Mouse (Mus musculus): Measurements from ENCODE around the gene Lhb.
"Not testable (repeated sequence)": the region's sequence is repeated elsewhere in the genome, so short reads cannot be mapped to it uniquely, and the experiment has no call there.

Lhb gene

DNA sequence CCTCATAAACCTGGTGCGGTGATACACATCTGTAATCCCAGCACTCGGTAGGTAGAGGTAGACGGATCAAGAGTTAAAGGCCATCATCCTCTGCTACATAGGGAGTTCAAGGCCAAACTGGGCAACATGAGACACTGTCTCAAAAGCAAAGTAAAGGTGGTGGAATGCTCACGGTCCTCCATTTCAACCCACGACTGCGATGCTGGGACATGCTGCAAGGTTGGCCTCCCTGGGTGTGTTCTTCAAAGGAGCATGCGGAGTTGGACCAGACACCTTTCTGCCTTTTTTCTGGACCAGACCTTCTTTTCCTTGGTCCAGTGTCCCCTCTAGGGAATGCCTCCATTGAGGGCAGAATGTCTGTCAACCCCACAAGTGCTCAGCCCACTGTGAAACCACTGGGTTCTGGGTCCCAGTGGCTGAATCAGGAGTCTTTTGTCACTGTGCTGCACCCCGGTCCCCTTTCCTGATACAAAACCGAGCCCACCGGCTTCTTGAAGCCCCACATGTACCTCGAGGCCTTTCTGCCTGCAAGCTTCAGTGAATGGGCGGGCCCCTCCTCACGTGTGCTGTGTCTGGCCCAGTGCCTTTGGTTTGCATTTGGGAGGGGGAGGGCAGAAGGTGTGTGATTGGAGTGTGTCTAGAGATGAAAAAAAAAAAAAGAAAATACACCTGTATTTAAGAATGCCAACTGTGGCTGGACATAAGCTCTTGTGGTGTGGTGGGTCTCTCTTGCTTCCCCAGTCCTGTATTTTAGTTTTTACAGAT is 35.5 kb downstream of the Lhb start:
- no peak for DNase-seq (ENCODE audit: low spot score in 2 of 2)

DNA sequence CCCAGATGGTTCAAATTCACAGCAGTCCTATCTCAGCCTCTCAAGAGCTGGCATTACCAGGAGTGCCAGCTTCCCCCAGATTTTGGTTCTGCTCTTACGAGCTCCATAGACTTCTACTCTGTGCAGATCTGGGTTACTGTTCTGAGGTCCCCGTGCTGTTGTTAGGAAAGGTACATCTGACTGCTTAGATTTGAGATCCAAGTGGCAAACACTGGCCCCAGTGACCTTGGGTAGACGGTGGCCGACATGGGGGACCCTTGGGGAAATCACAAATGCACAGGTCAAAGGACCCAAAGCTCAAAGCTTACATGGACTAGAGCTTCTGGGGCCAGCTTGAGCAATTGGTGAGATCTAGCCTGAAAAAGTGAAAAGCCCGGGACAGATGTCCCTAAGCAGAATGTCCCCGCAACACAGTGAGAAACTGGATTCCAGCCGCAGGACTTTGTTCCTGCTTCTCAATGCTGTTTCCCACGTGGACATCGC is 36.1 kb downstream of the Lhb start:
- DNase-seq (ENCODE audit: low spot score in 2 of 2) = no peak

DNA sequence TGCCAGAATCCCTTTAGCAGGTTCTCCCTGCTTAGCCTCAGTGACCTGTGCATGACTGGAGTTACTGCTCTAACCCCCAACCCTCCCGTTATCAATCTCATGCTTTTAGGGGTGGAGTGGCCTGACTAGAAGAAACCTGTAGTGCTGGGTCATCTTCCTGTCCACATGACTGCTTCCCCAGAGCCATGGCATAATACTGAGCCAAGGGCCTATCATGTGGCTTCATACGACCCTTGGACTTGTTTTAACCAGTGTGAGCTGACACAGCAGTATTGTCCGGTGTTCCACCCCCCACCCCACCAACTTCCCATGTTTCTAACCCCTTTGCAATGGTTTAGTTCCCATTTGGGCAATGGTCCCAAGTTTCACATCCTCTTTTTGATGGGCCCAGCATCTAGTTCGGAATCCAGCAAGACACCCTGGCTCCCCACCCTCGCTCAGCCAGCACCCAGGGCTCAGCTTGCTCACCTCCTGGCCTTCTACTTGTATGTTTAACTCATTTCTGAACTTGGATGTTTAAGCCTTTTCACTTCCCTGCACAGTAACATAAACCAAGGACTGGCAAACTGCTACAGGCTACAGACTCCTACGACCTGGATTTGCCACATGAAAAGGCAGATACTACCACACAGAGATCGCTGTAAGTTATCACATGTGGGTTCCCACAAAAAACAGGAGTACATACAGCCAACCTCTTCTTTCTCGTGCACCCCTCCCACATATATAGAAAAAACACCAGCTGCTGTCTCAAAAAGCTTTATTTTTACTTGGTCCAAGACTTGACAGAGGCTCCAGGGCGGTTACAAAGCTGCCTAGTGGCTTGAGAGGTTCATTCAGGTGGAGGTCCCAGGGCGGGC is 36.8 kb downstream of the Lhb start:
- no peak for DNase-seq (ENCODE audit: low spot score in 2 of 2)

DNA sequence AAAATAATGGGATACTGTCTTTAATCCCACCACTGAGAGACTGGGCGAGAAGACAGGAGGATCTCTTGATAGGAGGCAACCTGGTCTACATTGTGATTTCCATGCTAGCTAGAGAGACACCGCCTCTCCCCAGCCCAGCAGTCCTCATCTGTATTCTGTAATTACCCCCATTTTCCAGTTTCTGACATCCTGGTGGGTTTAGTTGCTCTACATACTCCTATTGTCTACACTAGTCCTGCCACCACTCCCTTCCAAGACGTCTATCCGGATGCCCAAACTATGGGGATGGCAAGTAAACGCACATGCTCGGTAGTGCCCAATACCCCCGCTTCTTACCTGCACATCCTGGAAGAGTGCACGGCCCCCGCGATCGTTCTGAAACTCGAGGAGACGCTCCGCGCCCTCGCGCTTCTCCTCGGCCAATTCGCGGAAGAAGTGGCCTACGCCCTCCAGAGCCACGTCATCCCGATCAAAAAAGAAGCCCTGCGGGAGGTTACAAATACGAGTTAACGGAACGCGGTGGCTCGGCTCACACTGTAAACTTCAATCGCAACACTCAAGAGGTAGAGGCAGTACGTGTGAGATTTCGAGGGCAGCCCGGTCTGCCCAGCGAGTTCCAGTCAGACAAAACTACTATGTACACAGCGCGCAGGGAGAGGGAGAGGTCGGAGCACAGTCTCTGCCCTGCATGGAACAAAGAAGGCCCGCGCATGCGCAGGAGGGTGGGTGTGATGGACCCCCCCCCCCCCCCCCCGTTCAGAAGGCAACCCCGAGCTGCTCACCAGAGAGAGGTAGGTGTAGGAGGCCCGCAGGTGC is 38.3 kb downstream of the Lhb start:
- DNase-seq (ENCODE audit: low spot score in 2 of 2) = peak; percentile 53 to 69

DNA sequence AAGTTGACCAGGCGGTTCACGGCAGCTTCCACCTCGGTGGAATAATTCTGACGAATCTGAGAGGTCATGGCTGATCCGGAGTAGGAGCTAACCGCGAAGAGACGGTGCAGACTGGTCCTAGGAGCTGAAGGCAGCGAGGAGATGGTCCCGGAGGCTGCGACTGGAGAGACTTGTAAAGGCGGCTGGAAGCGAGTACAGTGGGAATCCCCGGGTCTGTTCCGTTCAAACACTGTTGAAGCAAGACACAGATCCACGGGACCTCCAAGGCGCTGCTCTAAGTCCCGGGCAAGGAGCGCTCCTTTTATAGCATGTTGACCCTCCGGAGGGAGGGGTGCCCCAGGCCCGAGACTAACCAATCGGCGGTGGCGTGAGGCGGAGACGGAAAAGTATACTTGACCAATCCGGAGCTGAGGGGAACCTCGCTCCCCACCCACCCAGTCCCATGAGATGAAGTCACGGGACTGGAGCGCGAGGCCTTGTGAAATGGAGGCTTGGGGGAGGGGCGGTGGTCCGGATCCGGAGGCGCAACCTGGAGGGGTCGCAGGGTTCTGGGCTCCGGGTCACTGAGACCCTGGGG is 39.0 kb downstream of the Lhb start, which contains the start of gene Ftl1:
TSS of gene Ftl1 (minus strand) at position 321 of the 577 bp plus-strand sequence.
- DNase-seq (ENCODE audit: low spot score in 2 of 2) = peak; percentile 97

DNA sequence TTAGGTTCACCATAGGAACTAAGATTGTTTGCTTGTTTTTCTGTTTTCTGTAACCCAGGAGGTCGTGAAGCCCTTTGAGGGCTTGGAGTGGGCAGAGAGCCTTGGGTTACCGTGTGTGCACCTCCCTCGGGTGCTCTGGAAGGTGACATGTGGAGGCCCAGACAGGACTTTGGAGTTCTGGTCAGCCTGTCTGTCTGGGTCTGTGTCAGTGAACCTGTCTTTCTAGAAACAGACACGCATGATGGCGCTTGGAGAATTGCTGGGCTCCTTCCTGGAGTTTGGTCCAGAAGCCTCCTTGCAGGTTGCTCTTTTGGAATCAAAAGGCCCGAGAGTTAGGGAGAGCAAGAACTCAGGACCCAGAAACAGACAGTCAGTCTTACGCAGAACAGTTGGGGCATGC is 39.8 kb downstream of the Lhb start:
- no peak for DNase-seq (ENCODE audit: low spot score in 2 of 2)

DNA sequence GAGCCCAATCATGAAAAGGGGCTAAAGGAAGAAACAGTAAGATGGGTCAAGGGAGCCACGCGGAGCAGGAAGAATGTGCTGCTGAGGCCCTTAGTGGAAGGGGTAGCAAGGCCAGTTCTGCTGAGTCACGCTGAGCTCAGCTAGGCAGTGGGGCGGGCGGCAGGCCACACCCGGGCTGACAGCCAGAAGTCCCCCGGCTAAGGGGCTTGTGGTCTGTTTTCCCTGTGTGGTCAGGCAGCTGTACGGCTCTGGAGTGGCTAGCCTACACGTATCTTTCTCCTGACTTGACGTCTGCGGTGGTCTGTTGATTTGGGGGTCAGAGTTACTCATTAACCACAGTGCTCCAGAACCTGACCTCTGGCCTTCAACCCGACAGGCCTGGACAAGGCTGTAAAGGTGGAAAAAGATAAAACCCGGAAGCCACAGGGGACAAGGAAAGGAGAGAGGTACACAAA is 40.3 kb downstream of the Lhb start:
- DNase-seq (ENCODE audit: low spot score in 2 of 2) = no peak

DNA sequence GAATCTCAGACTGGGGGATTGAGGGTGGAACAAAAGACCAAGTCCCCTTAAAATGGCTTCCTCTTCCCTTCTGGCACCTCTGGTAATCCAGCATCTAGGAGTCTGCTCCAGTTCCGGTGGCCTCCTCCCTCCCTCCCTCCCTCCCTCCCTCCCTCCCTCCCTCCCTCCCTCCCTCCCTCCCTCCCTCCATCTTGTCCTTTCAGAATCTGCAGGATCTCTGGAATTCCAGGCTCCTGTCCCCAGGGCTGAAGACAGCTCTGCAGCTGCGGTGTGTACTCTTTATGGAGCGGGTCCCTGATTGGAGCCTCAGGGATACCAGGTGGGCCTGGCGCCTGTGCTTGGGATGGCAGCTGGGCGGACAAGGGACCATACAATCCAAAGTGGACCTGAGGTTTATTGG is 40.7 kb downstream of the Lhb start:
- no peak for DNase-seq (ENCODE audit: low spot score in 2 of 2)

DNA sequence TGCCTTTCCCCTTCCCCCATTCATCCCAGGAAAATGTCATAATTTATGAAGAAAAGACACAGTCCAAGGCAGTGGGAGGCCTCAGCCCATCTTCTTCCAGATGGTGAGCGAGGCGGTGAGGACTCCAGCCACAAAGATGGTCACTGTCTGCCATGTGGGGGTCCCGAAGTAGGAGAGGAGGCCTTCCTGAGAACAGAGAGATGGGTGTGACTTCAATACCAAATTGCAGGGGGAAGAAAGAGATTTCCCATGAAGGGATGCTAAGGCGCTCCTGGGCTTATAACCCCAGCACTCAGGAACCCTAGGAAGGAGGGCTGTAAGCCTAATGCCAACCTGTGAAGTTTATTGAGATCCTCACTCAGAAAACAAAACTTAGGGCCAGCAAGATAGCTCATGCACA is 41.2 kb downstream of the Lhb start:
- DNase-seq (ENCODE audit: low spot score in 2 of 2) = no peak

DNA sequence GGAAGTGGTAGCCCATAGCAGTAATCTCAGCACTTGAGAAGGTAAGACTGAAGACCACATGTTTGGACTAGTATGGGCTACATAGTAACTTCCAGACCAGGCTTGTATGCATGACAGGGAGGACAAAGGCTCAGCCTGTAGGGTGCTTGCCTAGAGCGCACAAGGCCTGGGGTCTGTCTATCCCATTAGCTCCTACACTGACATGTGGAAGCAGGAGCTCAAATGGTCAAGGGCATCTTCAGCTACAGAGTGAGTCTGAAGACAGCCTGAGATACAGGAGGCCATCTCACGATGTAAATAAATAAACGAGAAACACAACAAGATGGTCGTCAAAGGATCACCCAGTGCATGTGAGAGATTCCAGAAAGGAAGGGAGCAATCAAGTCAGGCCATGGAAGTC is 41.7 kb downstream of the Lhb start:
- DNase-seq (ENCODE audit: low spot score in 2 of 2) = no peak

DNA sequence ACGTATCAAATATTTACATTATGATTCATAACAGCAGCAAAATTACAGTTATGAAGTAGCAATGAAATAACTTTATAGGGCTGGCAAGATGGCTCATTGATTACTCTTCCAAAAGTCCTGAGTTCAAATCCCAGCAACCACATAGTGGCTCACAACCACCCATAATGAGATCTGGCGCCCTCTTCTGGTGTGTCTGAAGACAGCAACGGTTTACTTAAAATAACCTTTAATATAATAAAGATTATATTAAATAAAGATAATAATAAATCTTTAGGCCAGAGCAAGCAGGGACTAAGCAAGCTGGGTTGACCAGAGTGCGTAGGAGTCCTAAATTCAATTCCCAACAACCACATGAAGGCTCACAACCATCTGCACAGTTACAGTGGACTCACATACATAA is 42.2 kb downstream of the Lhb start:
- DNase-seq (ENCODE audit: low spot score in 2 of 2) = not testable (repeated sequence)

DNA sequence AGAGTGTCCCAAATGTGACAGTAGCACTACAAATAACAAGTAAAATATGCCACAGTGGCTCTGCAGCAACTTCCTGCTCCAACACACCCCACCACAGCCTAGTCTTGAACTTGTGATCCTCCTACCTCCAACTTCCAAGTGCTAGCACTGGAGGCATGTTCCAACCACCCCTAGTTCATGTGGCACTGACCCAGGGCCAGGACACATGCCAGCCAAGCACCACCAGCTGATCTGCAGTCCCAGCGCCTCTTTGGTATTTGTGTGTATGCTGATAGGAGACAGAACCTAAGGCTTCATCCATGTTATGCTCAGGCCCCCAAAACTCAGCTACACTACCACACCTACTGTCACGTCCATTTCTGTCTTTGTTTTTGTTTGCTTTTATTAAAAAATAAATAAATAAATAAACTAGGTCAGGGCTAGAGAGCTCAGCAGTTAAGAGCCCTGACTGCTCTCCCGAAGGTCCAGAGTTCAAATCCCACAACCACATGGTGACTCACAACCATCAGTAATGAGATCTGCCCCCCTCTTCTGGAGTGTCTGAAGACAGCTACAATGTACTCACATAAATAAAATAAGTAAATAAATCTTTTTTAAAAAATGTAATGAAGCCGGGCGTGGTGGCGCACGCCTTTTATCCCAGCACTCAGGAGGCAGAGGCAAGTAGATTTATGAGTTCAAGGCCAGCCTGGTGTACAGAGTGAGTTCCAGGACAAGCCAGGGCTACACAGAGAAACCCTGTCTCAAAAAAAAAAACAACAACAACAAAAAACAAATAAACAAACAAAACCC is 43.6 kb downstream of the Lhb start:
- no peak for DNase-seq (ENCODE audit: low spot score in 2 of 2)

DNA sequence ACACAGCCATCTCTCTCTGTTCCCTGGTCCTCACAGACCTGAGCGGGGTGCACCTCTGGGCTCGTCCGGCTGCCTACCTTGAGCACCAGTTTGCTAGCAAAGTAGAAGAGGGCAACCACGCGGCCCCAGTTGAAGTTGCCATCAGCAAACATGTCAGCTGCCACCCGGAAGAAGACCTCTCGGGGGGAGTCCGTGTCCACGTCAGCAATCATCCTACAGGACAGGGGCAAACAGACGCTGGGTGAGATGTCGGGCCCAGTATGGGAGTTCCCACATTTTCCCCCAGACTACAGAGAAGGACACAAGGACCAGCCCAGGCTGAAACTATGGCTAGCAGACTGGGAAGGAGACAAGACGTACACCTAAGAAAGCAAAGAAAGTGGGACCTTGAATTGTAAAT is 44.5 kb downstream of the Lhb start:
- DNase-seq (ENCODE audit: low spot score in 2 of 2) = no peak

DNA sequence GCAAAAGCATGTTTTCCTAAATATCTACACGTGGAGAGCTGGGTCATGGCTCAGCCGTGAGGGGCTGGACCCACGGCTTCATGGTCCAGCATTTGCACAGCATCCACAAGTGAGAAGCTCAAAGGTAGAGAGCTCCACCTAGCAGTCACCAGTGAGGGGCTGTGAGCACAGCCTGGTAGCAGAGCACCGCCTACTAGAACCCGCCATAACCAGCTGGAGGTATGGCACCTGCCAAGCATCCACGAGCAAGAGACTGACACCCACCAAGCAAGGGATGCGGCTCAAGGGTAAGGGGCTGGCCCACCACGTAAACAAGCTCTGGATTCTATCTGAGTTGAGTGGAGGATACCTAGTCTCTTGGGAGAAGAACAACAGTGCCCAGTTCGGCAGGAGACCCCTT is 44.9 kb downstream of the Lhb start:
- no peak for DNase-seq (ENCODE audit: low spot score in 2 of 2)

DNA sequence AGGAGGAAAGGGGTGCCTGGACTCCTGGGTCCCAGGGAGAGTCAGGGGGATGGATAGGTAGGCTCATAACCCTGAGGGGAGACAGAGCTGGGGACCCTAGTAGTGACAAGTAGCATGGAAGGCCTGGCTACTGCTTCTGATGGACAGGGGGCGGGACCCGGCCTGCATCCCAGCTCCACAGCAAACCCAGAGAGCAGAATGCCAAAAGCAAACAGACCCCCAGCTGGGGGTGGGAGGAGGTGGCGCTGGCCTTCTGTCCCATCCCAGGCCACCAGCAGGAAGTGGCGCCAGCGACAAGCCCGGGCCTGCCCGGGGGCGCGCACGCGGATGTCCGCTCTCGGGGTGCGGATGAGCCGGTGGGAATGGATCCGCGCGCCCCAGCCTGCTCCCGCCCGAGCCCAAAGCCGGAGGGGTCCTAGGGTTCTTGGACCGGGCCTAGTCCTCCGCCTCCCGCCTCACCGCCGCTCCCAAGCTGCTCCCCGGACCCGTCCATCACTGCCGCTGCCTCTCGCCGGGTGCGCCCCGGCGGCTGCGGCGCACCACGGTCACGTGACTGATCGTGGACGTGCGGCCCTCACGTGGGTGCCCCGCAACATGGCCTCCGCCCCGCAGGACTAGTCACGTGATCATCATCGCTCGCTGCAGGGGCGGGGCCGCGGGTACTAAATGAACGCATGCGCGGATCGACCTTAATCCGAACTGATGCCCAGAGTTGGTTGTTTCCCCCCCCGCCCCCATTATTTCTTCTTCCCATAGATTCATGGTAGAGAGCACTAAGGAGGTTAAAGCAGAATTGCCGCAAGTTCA is 45.9 kb downstream of the Lhb start, which contains the start of gene Bax:
TSS of gene Bax (minus strand) at position 616 of the 807 bp plus-strand sequence.
- peak; percentile 93 for DNase-seq (ENCODE audit: low spot score in 2 of 2)

DNA sequence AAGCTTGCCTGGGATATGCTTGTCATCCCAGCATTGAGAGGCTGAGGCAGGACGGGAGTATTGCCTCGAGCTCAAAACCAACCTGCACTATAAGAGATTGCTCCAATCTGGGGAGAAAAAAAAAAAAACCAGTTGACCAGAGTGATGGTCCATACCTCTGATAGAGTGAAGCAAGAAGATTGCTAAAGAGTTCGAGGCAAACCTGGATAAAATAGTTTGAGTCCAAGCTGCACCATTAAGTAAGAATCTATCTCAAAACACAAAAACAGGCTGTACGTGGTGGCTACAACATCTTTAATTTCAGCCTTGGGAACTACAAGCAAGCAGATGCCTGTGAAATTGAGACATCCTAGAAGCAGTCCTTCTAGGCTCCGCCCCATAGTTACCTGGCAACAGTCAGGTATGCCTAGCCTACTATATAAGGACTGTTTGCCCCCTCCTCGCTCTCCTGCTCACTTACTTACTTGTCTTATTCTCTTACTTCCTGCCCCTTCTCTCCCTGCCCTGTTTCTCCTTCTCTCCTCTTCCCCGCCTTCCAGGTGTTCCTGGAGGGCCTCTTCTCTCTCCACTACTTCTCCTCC is 46.6 kb downstream of the Lhb start:
- DNase-seq (ENCODE audit: low spot score in 2 of 2) = no peak

DNA sequence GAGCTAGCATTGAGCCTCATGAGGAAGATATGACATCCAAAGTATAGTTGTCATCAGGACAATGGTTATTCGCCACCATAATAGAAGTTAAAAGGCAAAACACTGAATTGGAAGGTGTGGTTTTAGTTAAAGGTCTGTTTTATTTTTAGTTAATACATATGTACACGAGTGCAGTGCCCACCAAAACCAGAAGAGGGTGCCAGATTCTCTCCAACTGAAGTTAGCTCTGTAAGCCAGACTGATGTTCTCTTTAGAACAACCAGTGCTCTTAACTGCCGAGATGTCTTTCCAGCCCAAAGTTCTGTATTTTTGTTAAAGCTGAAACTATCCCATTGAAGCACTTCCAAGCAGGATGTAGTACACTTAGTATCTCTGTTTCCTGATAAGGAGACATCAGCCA is 50.2 kb downstream of the Lhb start:
- DNase-seq (ENCODE audit: low spot score in 2 of 2) = peak in 1 of 2 experiments; percentile 58
